Mouse (Mus musculus) limb, embryonic 10.5 days (tissue): ENCODE measurements around the gene Grhl1. TPM values are rescaled to one million over a fixed set of nuclear protein-coding genes. Genes with fewer than 3 reads are reported as not detected.

Source experiments
- DNase-seq: peaks from one replicate; pipeline ENCODE4 v3.0.0-alpha.2; 2017; ENCODE audit warnings: low spot score
- H3K27ac ChIP-seq: fragments of 300-500 bp; sonication (generic); 2 replicates; pipeline ENCODE4 v1.5.1; 2016; ENCODE audit warnings: mild to moderate bottlenecking
- H3K27me3 ChIP-seq: fragments of 300-500 bp; sonication (generic); 2 replicates; pipeline ENCODE4 v1.6.1; 2016; ENCODE audit warnings: low read depth, mild to moderate bottlenecking; ENCODE audit not compliant: poor library complexity, severe bottlenecking
- H3K36me3 ChIP-seq: fragments of 300-500 bp; sonication (generic); 2 replicates; pipeline ENCODE4 v1.6.1; 2016; ENCODE audit warnings: mild to moderate bottlenecking, moderate library complexity
- H3K4me1 ChIP-seq: fragments of 300-500 bp; sonication (generic); 2 replicates; pipeline ENCODE4 v1.6.1; 2016
- H3K4me3 ChIP-seq: fragments of 300-500 bp; sonication (generic); 2 replicates; pipeline ENCODE4 v1.5.1; 2016; ENCODE audit warnings: mild to moderate bottlenecking, moderate library complexity
- H3K9me3 ChIP-seq: fragments of 300-500 bp; sonication (generic); replicated peaks from 2 replicates; pipeline ENCODE4 v1.6.1; 2016; ENCODE audit warnings: mild to moderate bottlenecking
- WGBS: fragments of 180-500 bp; shearing (Covaris S2); methylation state at CpG from one replicate; pipeline ENCODE4 v1.1.7; 2016; 5-methylcytosine and 5-hydroxymethylcytosine counted together
- polyA plus RNA-seq: library from polyadenylated mRNA; unstranded; fragments of >200 nt; fragmentation: Nextera tagmentation; extraction: Ambion mirVana; gene quantifications from 2 replicates; pipeline ENCODE4 v1.2.1, GENCODE M21; 2016

Grhl1 gene
- polyA plus RNA-seq, 1 experiment from 2014 or later, result 0.71 TPM

- Histone ChIP-seq H3K36me3 (no peaks in the 10 kb centered on the region), H3K4me3 (no peak overlapping the region), H3K4me1 (no peaks in the 10 kb centered on the region), H3K27ac (no peak overlapping the region), H3K9me3 (no peaks in the 10 kb centered on the region), H3K27me3 (no peaks in the 10 kb centered on the region)
- 68% methylated on average over 8 of the region's 8 CpGs for WGBS
- no peak for DNase-seq
These were observed 27.3 kb downstream of the Grhl1 start for GRCm38 (mm10) chr12:24599366-24599895.

GRCm38 (mm10) chr12:24600074-24600473, 28.0 kb downstream of the Grhl1 start:
- Histone ChIP-seq H3K9me3 (no peaks in the 10 kb centered on the region), H3K27me3 (no peaks in the 10 kb centered on the region), H3K27ac (no peak overlapping the region), H3K36me3 (no peaks in the 10 kb centered on the region), H3K4me1 (no peaks in the 10 kb centered on the region), H3K4me3 (no peak overlapping the region)
- no peak for DNase-seq
- WGBS, result 86% methylated on average over 7 of the region's 7 CpGs

GRCm38 (mm10) chr12:24600806-24601205, 28.7 kb downstream of the Grhl1 start:
- no peaks in the 10 kb centered on the region for H3K36me3 ChIP-seq
- no peaks in the 10 kb centered on the region for H3K4me1 ChIP-seq
- H3K9me3 ChIP-seq, result no peaks in the 10 kb centered on the region
- no peak overlapping the region for H3K27ac ChIP-seq
- no peak overlapping the region for H3K4me3 ChIP-seq
- H3K27me3 ChIP-seq, result no peaks in the 10 kb centered on the region
- DNase-seq, result peak; percentile 75
- 3% methylated on average over 9 of the region's 9 CpGs for WGBS

- Histone ChIP-seq H3K27me3 (no peaks in the 10 kb centered on the region), H3K9me3 (no peaks in the 10 kb centered on the region), H3K4me1 (no peaks in the 10 kb centered on the region), H3K4me3 (no peak overlapping the region), H3K27ac (no peak overlapping the region), H3K36me3 (no peaks in the 10 kb centered on the region)
- peak; percentile 80 for DNase-seq
- WGBS, result 40% methylated on average over 2 of the region's 2 CpGs
These were observed 31.2 kb downstream of the Grhl1 start for GRCm38 (mm10) chr12:24603266-24603665.

- Histone ChIP-seq H3K9me3 (no peaks in the 10 kb centered on the region), H3K4me1 (no peaks in the 10 kb centered on the region), H3K27me3 (no peaks in the 10 kb centered on the region), H3K36me3 (no peaks in the 10 kb centered on the region), H3K27ac (no peak overlapping the region), H3K4me3 (no peak overlapping the region)
- no peak for DNase-seq
- WGBS, result 89% methylated on average over 10 of the region's 10 CpGs
These were observed 34.1 kb downstream of the Grhl1 start for GRCm38 (mm10) chr12:24606166-24606565.

- Histone ChIP-seq H3K9me3 (no peaks in the 10 kb centered on the region), H3K27ac (no peak overlapping the region), H3K4me3 (no peak overlapping the region), H3K27me3 (no peaks in the 10 kb centered on the region), H3K4me1 (no peaks in the 10 kb centered on the region), H3K36me3 (no peaks in the 10 kb centered on the region)
- no peak for DNase-seq
- 63% methylated on average over 6 of the region's 6 CpGs for WGBS
These were observed 40.5 kb downstream of the Grhl1 start for GRCm38 (mm10) chr12:24612591-24612990.

- 90% methylated on average over 17 of the region's 17 CpGs for WGBS
These were observed 42.5 kb downstream of the Grhl1 start for GRCm38 (mm10) chr12:24614452-24615075.

GRCm38 (mm10) chr12:24615140-24615539, 43.1 kb downstream of the Grhl1 start:
- no peak overlapping the region for H3K4me3 ChIP-seq
- no peaks in the 10 kb centered on the region for H3K27me3 ChIP-seq
- H3K9me3 ChIP-seq, result no peaks in the 10 kb centered on the region
- H3K4me1 ChIP-seq, result no peaks in the 10 kb centered on the region
- H3K27ac ChIP-seq, result no peak overlapping the region
- WGBS, result 87% methylated on average over 3 of the region's 3 CpGs
- DNase-seq, result no peak
- H3K36me3 ChIP-seq, result no peaks in the 10 kb centered on the region

More at GRCm38 (mm10) chr12:24614452-24615075, 42.5 kb downstream of the Grhl1 start:
- Histone ChIP-seq H3K9me3 (no peaks in the 10 kb centered on the region), H3K4me3 (no peak overlapping the region), H3K36me3 (no peaks in the 10 kb centered on the region), H3K27me3 (no peaks in the 10 kb centered on the region), H3K4me1 (no peaks in the 10 kb centered on the region), H3K27ac (no peak overlapping the region)
- no peak for DNase-seq

GRCm38 (mm10) chr12:24619436-24619835, 47.4 kb downstream of the Grhl1 start:
- Histone ChIP-seq H3K27ac (no peak overlapping the region), H3K27me3 (no peaks in the 10 kb centered on the region), H3K9me3 (no peaks in the 10 kb centered on the region), H3K4me3 (no peak overlapping the region), H3K4me1 (no peaks in the 10 kb centered on the region), H3K36me3 (no peaks in the 10 kb centered on the region)
- no peak for DNase-seq
- WGBS, result 86% methylated on average over 4 of the region's 4 CpGs

- WGBS, result 86% methylated on average over 12 of the region's 12 CpGs
- no peak for DNase-seq
These were observed 51.6 kb downstream of the Grhl1 start for GRCm38 (mm10) chr12:24623486-24624251.

GRCm38 (mm10) chr12:24626401-24626800, 54.3 kb downstream of the Grhl1 start:
- DNase-seq, result no peak
- H3K36me3 ChIP-seq, result no peaks in the 10 kb centered on the region
- no peaks in the 10 kb centered on the region for H3K9me3 ChIP-seq
- no peaks in the 10 kb centered on the region for H3K27me3 ChIP-seq
- peaks cover 8% of the 10 kb centered on the region; the same call in 1 of the 2 replicates for H3K4me1 ChIP-seq
- H3K27ac ChIP-seq, result no peak overlapping the region
- H3K4me3 ChIP-seq, result no peak overlapping the region
- 91% methylated on average over 5 of the region's 5 CpGs for WGBS

More at GRCm38 (mm10) chr12:24623486-24624251, 51.6 kb downstream of the Grhl1 start:
- H3K27ac ChIP-seq, result no peak overlapping the region
- peaks cover 8% of the 10 kb centered on the region; the same call in 1 of the 2 replicates for H3K4me1 ChIP-seq
- no peaks in the 10 kb centered on the region for H3K36me3 ChIP-seq
- no peaks in the 10 kb centered on the region for H3K9me3 ChIP-seq
- H3K4me3 ChIP-seq, result no peak overlapping the region
- H3K27me3 ChIP-seq, result no peaks in the 10 kb centered on the region

- WGBS, result 57% methylated on average over 3 of the region's 3 CpGs
- no peaks in the 10 kb centered on the region for H3K27me3 ChIP-seq
- DNase-seq, result no peak
- no peak overlapping the region for H3K27ac ChIP-seq
- peaks cover 8% of the 10 kb centered on the region; the same call in 1 of the 2 replicates for H3K4me1 ChIP-seq
- H3K36me3 ChIP-seq, result no peaks in the 10 kb centered on the region
- H3K4me3 ChIP-seq, result no peak overlapping the region
- H3K9me3 ChIP-seq, result no peaks in the 10 kb centered on the region
These were observed 55.1 kb downstream of the Grhl1 start for GRCm38 (mm10) chr12:24627215-24627614.

- WGBS, result 89% methylated on average over 1 of the region's 1 CpGs
- H3K9me3 ChIP-seq, result no peaks in the 10 kb centered on the region
- no peak for DNase-seq
- no peak overlapping the region for H3K27ac ChIP-seq
- H3K4me1 ChIP-seq, result peaks cover 16% of the 10 kb centered on the region
- no peaks in the 10 kb centered on the region for H3K27me3 ChIP-seq
- no peak overlapping the region for H3K4me3 ChIP-seq
- H3K36me3 ChIP-seq, result no peaks in the 10 kb centered on the region
These were observed 58.1 kb downstream of the Grhl1 start for GRCm38 (mm10) chr12:24630220-24630619.
